Mouse (Mus musculus) monocyte, adult 5-6 weeks (primary cell): ENCODE data around the gene Pmepa1. TPM values are rescaled to one million over a fixed set of nuclear protein-coding genes. Genes with fewer than 3 reads are reported as not detected.

ENCODE experiments used
- ATAC-seq: fragments of 153-309, 156-312 bp; replicated peaks from 2 replicates; pipeline ENCODE4 v1.8.0; 2017; ENCODE audit warnings: mild to moderate bottlenecking; ENCODE audit not compliant: low TSS enrichment, insufficient number of reproducible peaks, severe bottlenecking, poor library complexity, low FRiP score
- total RNA-seq: library from RNA; stranded (forward); fragments of 200-1000, 200-491, 200-594 nt; gene quantifications from 3 replicates; pipeline ENCODE4 v1.2.3, GENCODE M21; 2017

The Pmepa1 gene
- total RNA-seq, 1 experiment from 2014 or later = 0.29 TPM

DNA sequence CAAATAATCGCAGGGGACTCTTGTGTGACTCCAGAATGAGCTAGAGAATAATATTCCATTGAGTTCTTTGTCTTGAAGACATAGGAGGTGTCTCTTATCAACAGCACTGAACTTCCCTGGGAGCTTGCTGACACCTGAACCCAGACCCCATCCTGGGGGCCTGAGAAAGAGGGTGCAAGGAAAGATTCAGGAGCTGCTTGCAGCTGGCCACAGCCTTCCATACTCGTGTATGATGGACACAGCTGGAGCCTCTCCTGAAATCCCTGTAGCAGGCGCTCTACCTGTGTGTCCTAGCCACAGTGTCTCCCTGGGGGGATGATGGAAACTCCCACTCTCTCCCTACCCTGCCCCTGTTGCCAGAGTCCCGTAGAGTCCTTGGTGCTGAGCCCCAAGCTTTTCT is 64.1 kb downstream of the Pmepa1 start:
- ATAC-seq = no peak

- no peak for ATAC-seq
Observed at GRCm38 (mm10) chr2:173209091-173209815, 67.1 kb downstream of the Pmepa1 start.

GRCm38 (mm10) chr2:173207051-173207450 is 69.3 kb downstream of the Pmepa1 start:
- ATAC-seq = no peak

GRCm38 (mm10) chr2:173205563-173206099 is 70.7 kb downstream of the Pmepa1 start:
- no peak for ATAC-seq

GRCm38 (mm10) chr2:173204671-173205070 is 71.7 kb downstream of the Pmepa1 start:
- ATAC-seq = no peak

- no peak for ATAC-seq
Observed at GRCm38 (mm10) chr2:173203726-173204125, 72.6 kb downstream of the Pmepa1 start.

DNA sequence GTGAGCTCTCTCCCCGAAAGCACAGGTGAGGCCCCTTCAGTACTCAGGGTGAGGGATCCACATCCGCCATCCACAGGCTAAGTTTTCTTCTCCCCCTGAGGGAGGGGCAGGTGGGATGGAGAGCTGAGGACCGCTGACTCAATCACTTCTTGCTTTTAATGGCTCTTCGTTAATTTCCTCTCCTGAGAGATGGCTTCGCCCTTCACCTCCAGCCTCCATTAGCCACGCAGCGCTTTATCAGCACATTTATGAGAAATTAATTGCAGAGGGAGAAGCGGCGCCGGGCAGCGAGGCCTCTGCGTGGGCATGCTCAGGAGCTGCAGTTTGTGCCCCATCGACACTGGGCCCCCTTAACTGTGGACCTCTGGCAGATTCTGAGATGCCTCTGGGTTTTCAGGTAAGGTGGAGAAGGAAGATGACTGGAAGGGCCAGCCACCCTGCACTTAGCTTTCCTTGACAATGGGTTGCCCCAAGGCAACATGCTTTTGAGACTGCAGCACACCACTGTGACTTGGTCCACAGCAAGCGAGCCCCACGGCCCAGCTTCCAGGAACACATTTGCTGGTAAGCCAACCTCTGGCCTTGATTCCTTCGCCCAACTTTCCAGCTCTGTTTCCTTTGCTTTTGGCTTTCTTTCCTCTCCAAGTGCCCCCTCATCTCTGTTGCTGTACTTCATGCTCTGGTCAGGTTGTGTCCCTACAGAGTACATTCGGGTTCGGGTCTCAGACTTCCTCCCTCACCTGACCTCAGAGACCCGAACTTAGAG is 73.2 kb downstream of the Pmepa1 start:
- no peak for ATAC-seq

DNA sequence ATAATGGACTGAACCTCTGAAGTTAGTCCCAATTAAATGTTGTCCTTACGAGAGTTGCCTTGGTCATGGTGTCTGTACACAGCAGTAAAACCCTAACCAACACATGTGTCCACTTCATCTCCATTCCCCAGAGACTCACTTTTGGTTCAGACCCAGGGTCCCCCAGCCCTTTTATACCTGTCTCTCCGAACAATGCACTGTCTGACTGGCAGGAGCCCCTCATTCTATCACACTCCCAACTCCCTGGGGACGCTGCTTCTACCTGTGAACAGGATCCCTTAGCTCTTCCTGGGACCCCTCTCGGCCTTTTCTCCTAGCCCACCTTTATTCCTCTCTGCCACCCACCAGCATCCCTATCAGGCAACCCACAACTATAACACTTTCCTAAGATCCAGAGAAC is 81.5 kb downstream of the Pmepa1 start:
- no peak for ATAC-seq

- no peak for ATAC-seq
Observed at GRCm38 (mm10) chr2:173187182-173187855, 89.0 kb downstream of the Pmepa1 start.

DNA sequence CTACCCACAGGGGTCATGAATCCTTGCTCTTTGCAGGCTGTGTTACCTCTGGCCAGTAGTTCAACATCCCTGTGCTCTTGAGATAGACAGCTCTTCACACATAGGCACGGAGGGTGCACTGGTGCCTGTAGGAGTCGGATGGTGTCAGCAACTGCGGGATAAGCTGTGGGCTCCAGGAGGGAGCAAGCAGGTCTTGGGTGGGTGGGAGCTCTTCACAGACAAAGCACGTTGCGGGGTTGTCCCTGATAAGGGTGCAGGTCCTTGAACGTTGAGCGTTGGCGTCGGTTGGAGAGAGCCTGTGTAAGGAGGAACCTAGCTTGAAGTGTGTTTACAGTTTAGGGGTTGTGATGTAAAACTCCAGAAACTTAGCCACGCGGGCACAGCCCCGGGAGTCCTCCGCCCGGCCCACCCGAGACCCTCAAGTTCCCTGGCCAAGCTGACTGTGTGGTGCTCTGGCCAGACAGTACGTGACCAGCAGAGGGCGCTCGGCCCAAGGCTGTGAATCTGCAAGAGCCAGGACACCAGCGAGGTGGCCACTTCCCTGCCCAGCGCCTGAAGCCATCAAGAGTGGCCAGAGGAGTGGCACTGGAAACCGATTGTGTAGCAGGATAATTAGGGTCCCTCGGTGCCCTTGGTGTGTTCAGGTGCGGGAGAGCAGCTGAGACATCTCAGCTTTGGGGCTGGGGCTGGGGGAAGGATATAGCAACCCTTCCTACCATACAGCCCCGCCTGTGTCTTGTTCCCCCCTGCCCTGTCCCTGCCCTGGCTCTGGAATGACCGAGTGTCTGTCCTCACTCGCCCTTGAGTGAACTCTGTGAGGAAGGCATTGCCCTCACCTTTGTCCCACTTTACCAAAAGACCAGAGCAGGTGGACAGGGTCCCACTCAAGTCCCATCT is 90.0 kb downstream of the Pmepa1 start:
- peak; percentile 60 for ATAC-seq

GRCm38 (mm10) chr2:173185282-173185681 is 91.1 kb downstream of the Pmepa1 start:
- ATAC-seq = no peak

- no peak for ATAC-seq
Observed at GRCm38 (mm10) chr2:173184475-173185080, 91.8 kb downstream of the Pmepa1 start.

GRCm38 (mm10) chr2:173183836-173184460 is 92.4 kb downstream of the Pmepa1 start:
- ATAC-seq = no peak

GRCm38 (mm10) chr2:173183311-173183710 is 93.0 kb downstream of the Pmepa1 start:
- ATAC-seq = no peak

GRCm38 (mm10) chr2:173182796-173183195 is 93.5 kb downstream of the Pmepa1 start:
- no peak for ATAC-seq

GRCm38 (mm10) chr2:173181901-173182300 is 94.4 kb downstream of the Pmepa1 start:
- ATAC-seq = no peak

GRCm38 (mm10) chr2:173181486-173181885 is 94.8 kb downstream of the Pmepa1 start:
- ATAC-seq = no peak
